Mouse (Mus musculus) thymus, postnatal 10 days (tissue): Measurements from ENCODE around the gene Zbtb37.
A peak's percentile ranks its signal among the peaks of the same experiment; 100 is the strongest.

ENCODE experiments used
- DNase-seq, 2 experiments: peaks; one replicate each; pipeline ENCODE4 v3.0.0; 2021; ENCODE audit warnings: low spot score in 2 of 2

The Zbtb37 gene

GRCm38 (mm10) chr1:161034435-161035280 lies at the start of gene Zbtb37:
Gene Zbtb37, minus strand, starts transcription at chr1:161034849.
- peak; percentile 99 for DNase-seq

GRCm38 (mm10) chr1:161077243-161077642 lies 42.6 kb upstream of the Zbtb37 start:
- no peak for DNase-seq

- DNase-seq, result no peak
These were observed 41.6 kb upstream of the Zbtb37 start for GRCm38 (mm10) chr1:161076238-161076637.

GRCm38 (mm10) chr1:161071272-161071620 lies 36.6 kb upstream of the Zbtb37 start:
- DNase-seq, result no peak

GRCm38 (mm10) chr1:161070352-161071271 lies 36.0 kb upstream of the Zbtb37 start, which contains the start of the genes Dars2 and Cenpl:
Gene Dars2, minus strand, starts transcription at chr1:161070658.
Gene Cenpl, plus strand, starts transcription at chr1:161070713.
- DNase-seq, result peak; percentile 90 to 93

GRCm38 (mm10) chr1:161063351-161063750 lies 28.7 kb upstream of the Zbtb37 start:
- no peak for DNase-seq

GRCm38 (mm10) chr1:161057164-161057563 lies 22.5 kb upstream of the Zbtb37 start:
- DNase-seq, result no peak

- DNase-seq, result no peak
These were observed 12.3 kb upstream of the Zbtb37 start for GRCm38 (mm10) chr1:161046972-161047371.

- DNase-seq, result no peak
These were observed 6.8 kb upstream of the Zbtb37 start for GRCm38 (mm10) chr1:161041261-161042020.

- no peak for DNase-seq
These were observed 6.2 kb upstream of the Zbtb37 start for GRCm38 (mm10) chr1:161040855-161041254.

GRCm38 (mm10) chr1:161040426-161040770 lies 5.7 kb upstream of the Zbtb37 start:
- DNase-seq, result no peak

- DNase-seq, result no peak
These were observed 5.2 kb upstream of the Zbtb37 start for GRCm38 (mm10) chr1:161039741-161040425.

- DNase-seq, result no peak
These were observed 4.5 kb upstream of the Zbtb37 start for GRCm38 (mm10) chr1:161038968-161039721.

GRCm38 (mm10) chr1:161038004-161038403 lies 3.4 kb upstream of the Zbtb37 start:
- no peak for DNase-seq

- DNase-seq, result no peak
These were observed 3.0 kb upstream of the Zbtb37 start for GRCm38 (mm10) chr1:161037599-161037998.

GRCm38 (mm10) chr1:161037026-161037425 lies 2.4 kb upstream of the Zbtb37 start:
- DNase-seq, result no peak

GRCm38 (mm10) chr1:161036411-161036841 lies 1.8 kb upstream of the Zbtb37 start:
- DNase-seq, result no peak

GRCm38 (mm10) chr1:161035786-161036404 lies 1.2 kb upstream of the Zbtb37 start:
- DNase-seq, result peak; percentile 16 to 35

- DNase-seq, result no peak
These were observed 684 bp upstream of the Zbtb37 start for GRCm38 (mm10) chr1:161035281-161035785.
